In genomic region chr2:144621491-144621890, GRCm38 (mm10) we compare ENCODE assay signal across 19 mouse cellular contexts. TPM values are rescaled to one million over a fixed set of nuclear protein-coding genes. Genes with fewer than 3 reads are reported as not detected.
DNase-seq lines count a peak whose midpoint lies in the region; ATAC-seq lines count a peak whose summit lies in the region.
"Had no signal": no experiment of that assay in that cellular context is flagged by ENCODE, and none has a peak within 500 bp of the region (broad histone marks: within the 10 kb centered on the region; RNA-seq: fewer than 3 reads in every experiment).

No protein-coding gene starts in this region.

- H3K36me3 ChIP-seq in hindbrain, embryonic 16.5 days (ENCODE audit: control insufficient read depth, insufficient read depth, low read length) = peaks cover 4% of the 10 kb centered on the region; the same call in 1 of the 2 replicates
- H3K36me3 ChIP-seq: midbrain, embryonic 10.5 days had no signal

- no peaks in the 10 kb centered on the region for H3K9me3 ChIP-seq in hindbrain, embryonic 16.5 days (ENCODE audit: control insufficient read depth, low read length)
- H3K9me3 ChIP-seq: neural tube, embryonic 15.5 days had no signal

- no peaks in the 10 kb centered on the region for H3K27me3 ChIP-seq in hindbrain, embryonic 16.5 days (replicated peaks; ENCODE audit: control insufficient read depth, insufficient read depth, low read length)
- H3K27me3 ChIP-seq: CH12.LX; neural tube, embryonic 15.5 days had no signal

- H3K4me3 ChIP-seq in hindbrain, embryonic 16.5 days (ENCODE audit: low read length) = no peak overlapping the region
- H3K4me3 ChIP-seq: midbrain, embryonic 10.5 days; neural tube, embryonic 15.5 days had no signal

- H3K4me2 ChIP-seq in hindbrain, embryonic 16.5 days (ENCODE audit: low read length) = no peak overlapping the region
- H3K4me2 ChIP-seq: neural tube, embryonic 15.5 days had no signal

- no peak overlapping the region for H3K9ac ChIP-seq in hindbrain, embryonic 16.5 days (ENCODE audit: low read depth, low read length)
- H3K9ac ChIP-seq: neural tube, embryonic 15.5 days had no signal

- intact Hi-C loops in heart, postnatal 10 days (cut with DNase I) = no loop called here
- intact Hi-C loops in left cerebral cortex, postnatal 4 days (cut with DNase I) = no loop called here
- intact Hi-C loops in left cerebral cortex, postnatal 14 days (cut with DNase I) = no loop called here

- peak; percentile 50; the same call in 1 of the 2 replicates for ATAC-seq in hindbrain, embryonic 16.5 days
- no peak for ATAC-seq in monocyte, adult 5-6 weeks (replicated peaks; ENCODE audit: insufficient number of reproducible peaks, low FRiP score, low TSS enrichment, poor library complexity, severe bottlenecking)

- no peak overlapping the region for H3K27ac ChIP-seq in hindbrain, embryonic 16.5 days (ENCODE audit: low read depth, low read length)
- H3K27ac ChIP-seq: midbrain, embryonic 10.5 days; neural tube, embryonic 15.5 days had no signal

- no peaks in the 10 kb centered on the region for H3K4me1 ChIP-seq in hindbrain, embryonic 16.5 days (ENCODE audit: control insufficient read depth, insufficient read depth, low read depth, low read length)
- H3K4me1 ChIP-seq: neural tube, embryonic 15.5 days had no signal

- WGBS in hindbrain, embryonic 16.5 days = 35% methylated on average over 6 of the region's 6 CpGs

- peak; percentile 71 for DNase-seq in heart, adult 11 months
- DNase-seq in heart, postnatal 10 days = no peak
- peak; percentile 73 for DNase-seq in left cerebral cortex, postnatal 4 days
- DNase-seq in left cerebral cortex, postnatal 14 days (ENCODE audit: low spot score in 2 of 2) = no peak
- DNase-seq in cerebellum, adult 8-10 months = peak; percentile 35
- DNase-seq in frontal cortex, postnatal 36 days (ENCODE audit: low spot score in 2 of 2) = no peak
- DNase-seq: adrenal gland, adult 8-10 months; gastrocnemius, postnatal 10 days; kidney, postnatal 36 days; layer of hippocampus, adult 9-11 months; lung, adult 18-20 months; lung, postnatal 4 days; retina, postnatal 1 day; right cerebral cortex, postnatal 4 days had no signal

RNA-seq across cellular contexts. Expression of gene Dtd1, which starts 21.8 kb away (rescaled TPM):
- total RNA-seq in heart, postnatal 10 days (2021) = 10 to 100 TPM; 11.3 to 11.5 TPM
- 10 to 100 TPM; 54.6 to 55.7 TPM for total RNA-seq in left cerebral cortex, postnatal 4 days (2021)
- total RNA-seq in left cerebral cortex, postnatal 14 days (2021) = 10 to 100 TPM; 54.1 to 58.4 TPM
- 137 and 144 TPM in 2 replicates for polyA plus RNA-seq in hindbrain, embryonic 16.5 days (2015; fragmentation: Nextera tagmentation; extraction: Ambion mirVana)
- total RNA-seq in monocyte, adult 5-6 weeks (2017) = 10.0 to 14.8 TPM (median 13.5 TPM) in 3 replicates

RNA-seq across cellular contexts. Expression of gene Smim26, which starts 27.6 kb away (rescaled TPM):
- total RNA-seq in heart, postnatal 10 days (2021) = 10 to 100 TPM; 65.4 to 67.9 TPM
- 10 to 100 TPM; 45.1 to 45.8 TPM for total RNA-seq in left cerebral cortex, postnatal 4 days (2021)
- total RNA-seq in left cerebral cortex, postnatal 14 days (2021) = 10 to 100 TPM; 36.7 to 47.3 TPM
- 59.8 and 63.3 TPM in 2 replicates for polyA plus RNA-seq in hindbrain, embryonic 16.5 days (2015; fragmentation: Nextera tagmentation; extraction: Ambion mirVana)
- total RNA-seq in monocyte, adult 5-6 weeks (2017) = 7.1 to 23.6 TPM (median 18.8 TPM) in 3 replicates

Comparison
In these comparisons a context has a peak if more than half of its experiments do, and no peak if none do; other contexts are left out.
1. DNase-seq: peak in heart, adult 11 months (single experiment), left cerebral cortex, postnatal 4 days (single experiment) and cerebellum, adult 8-10 months (single experiment); none in heart, postnatal 10 days (0 of 2), left cerebral cortex, postnatal 14 days (0 of 2) and frontal cortex, postnatal 36 days (0 of 2).